Mouse (Mus musculus) MEL (cell line): ENCODE results near the gene Gm20696.

ENCODE experiments used
- BHLHE40 ChIP-seq: IDR thresholded peaks from 2 replicates; pipeline ENCODE4 v1.6.1; 2012; ENCODE audit warnings: low read depth, mild to moderate bottlenecking, inconsistent platforms, low read length, improper control_type of control experiment, borderline replicate concordance
- CTCF ChIP-seq, 3 experiments: IDR thresholded peaks in 2 of 3; conservative IDR thresholded peaks in 1 of 3; 2 replicates each; pipeline ENCODE4 v1.5.1; 2011 to 2012; ENCODE audit warnings: low read length in 3 of 3, low read depth in 2 of 3, mild to moderate bottlenecking in 2 of 3, improper control_type of control experiment in 1 of 3, inconsistent platforms in 1 of 3, mixed read lengths in 1 of 3, moderate library complexity in 1 of 3; ENCODE audit not compliant: control insufficient read depth in 1 of 3, insufficient read depth in 1 of 3, poor library complexity in 1 of 3, severe bottlenecking in 1 of 3
- EP300 ChIP-seq, 2 experiments: IDR thresholded peaks; 2 replicates each; pipeline ENCODE4 v1.6.1; 2011; ENCODE audit warnings: improper control_type of control experiment in 2 of 2, low read length in 2 of 2, low read depth in 1 of 2, mild to moderate bottlenecking in 1 of 2
- GABPA ChIP-seq: IDR thresholded peaks from 2 replicates; pipeline ENCODE4 v1.6.1; 2012; ENCODE audit warnings: low read depth, mild to moderate bottlenecking, inconsistent platforms, low read length, improper control_type of control experiment, moderate library complexity
- MAFK ChIP-seq: IDR thresholded peaks from 2 replicates; pipeline ENCODE4 v1.6.1; 2011; ENCODE audit warnings: low read depth, mild to moderate bottlenecking, low read length, improper control_type of control experiment, borderline replicate concordance
- NRF1 ChIP-seq: IDR thresholded peaks from 2 replicates; pipeline ENCODE4 v1.6.1; 2014; ENCODE audit warnings: low read depth, mild to moderate bottlenecking, inconsistent platforms, low read length, improper control_type of control experiment, moderate library complexity; ENCODE audit not compliant: poor library complexity, insufficient read depth, severe bottlenecking
- POLR2A ChIP-seq, 2 experiments: IDR thresholded peaks; 2 replicates each; pipeline ENCODE4 v1.6.1; 2011 to 2012; ENCODE audit warnings: low read length in 2 of 2, mild to moderate bottlenecking in 2 of 2, control low read depth in 1 of 2, improper control_type of control experiment in 1 of 2, low read depth in 1 of 2, moderate library complexity in 1 of 2; ENCODE audit not compliant: control insufficient read depth in 1 of 2, insufficient read depth in 1 of 2, poor library complexity in 1 of 2
- SMC3 ChIP-seq: IDR thresholded peaks from 2 replicates; pipeline ENCODE4 v1.6.1; 2011; ENCODE audit warnings: low read depth, low read length, improper control_type of control experiment
- TAL1 ChIP-seq: IDR thresholded peaks from 2 replicates; pipeline ENCODE4 v1.6.1; 2012; ENCODE audit warnings: mild to moderate bottlenecking, inconsistent platforms, low read length, moderate library complexity, mixed read lengths
- TBP ChIP-seq: IDR thresholded peaks from 2 replicates; pipeline ENCODE4 v1.8.0; 2011; ENCODE audit warnings: low read depth, low read length, improper control_type of control experiment
- ZKSCAN1 ChIP-seq: IDR thresholded peaks from 2 replicates; pipeline ENCODE4 v1.6.1; 2012; ENCODE audit warnings: low read depth, mild to moderate bottlenecking, inconsistent platforms, low read length, improper control_type of control experiment, moderate library complexity
- ZNF384 ChIP-seq: IDR thresholded peaks from 2 replicates; pipeline ENCODE4 v1.6.1; 2012; ENCODE audit warnings: low read depth, mild to moderate bottlenecking, inconsistent platforms, low read length, improper control_type of control experiment

DNA sequence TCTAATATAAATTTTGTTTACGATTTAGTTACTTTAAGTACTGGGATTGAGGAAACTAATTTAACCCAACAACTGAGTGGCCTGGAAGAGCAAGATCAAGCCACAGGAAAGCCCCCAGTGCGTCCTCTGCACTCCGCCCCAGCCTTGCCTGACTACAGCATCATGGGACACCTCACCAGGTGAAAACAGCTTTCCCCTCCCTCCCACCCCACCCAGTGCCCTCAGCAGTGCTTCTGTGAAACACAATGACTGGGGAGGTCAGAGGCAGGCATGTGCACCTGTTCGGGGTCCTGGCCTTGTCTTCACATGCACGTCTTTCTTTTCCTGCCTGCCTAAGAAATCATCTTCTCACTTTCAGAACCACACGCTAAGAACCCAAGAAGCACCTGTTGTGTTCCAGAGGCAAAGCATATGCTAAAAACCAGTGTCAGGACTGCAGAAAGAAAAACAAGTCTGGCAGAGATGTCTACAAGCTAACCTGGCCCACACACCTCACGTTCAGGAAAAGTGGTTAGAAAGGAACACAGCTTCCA is 150.9 kb downstream of the Gm20696 start:
- TF ChIP-seq CTCF (IDR thresholded peaks at IDR 0.05 in 2 of 3, conservative IDR thresholded peaks at IDR 0.05 in 1 of 3; ENCODE audit: control insufficient read depth in 1 of 3, insufficient read depth in 1 of 3, low read depth in 2 of 3, low read length in 3 of 3, poor library complexity in 1 of 3, severe bottlenecking in 1 of 3), result no peak
- TF ChIP-seq MAFK, result no peak
- no peak for TF ChIP-seq NRF1
- no peak for TF ChIP-seq TAL1
- TF ChIP-seq POLR2A (IDR thresholded peaks at IDR 0.05; ENCODE audit: control insufficient read depth in 1 of 2, insufficient read depth in 1 of 2, low read depth in 1 of 2, low read length in 2 of 2, poor library complexity in 1 of 2), result no peak
- no peak for TF ChIP-seq ZNF384
- TF ChIP-seq SMC3, result no peak
- no peak for TF ChIP-seq GABPA
- TF ChIP-seq BHLHE40, result no peak
- no peak for TF ChIP-seq TBP
- no peak for TF ChIP-seq ZKSCAN1
- TF ChIP-seq EP300 (IDR thresholded peaks at IDR 0.05; ENCODE audit: low read depth in 1 of 2, low read length in 2 of 2), result no peak
